Comparison of ENCODE assay signal across 13 mouse cellular contexts in genomic region chr10:128290594-128290993, GRCm38 (mm10). TPM values are rescaled to one million over a fixed set of nuclear protein-coding genes. Genes with fewer than 3 reads are reported as not detected.
DNase-seq lines count a peak whose midpoint lies in the region.
"Not testable (repeated sequence)": the region's sequence is repeated elsewhere in the genome, so short reads cannot be mapped to it uniquely, and the experiment has no call there.
"Had no signal": no experiment of that assay in that cellular context is flagged by ENCODE, and none has a peak within 500 bp of the region (broad histone marks: within the 10 kb centered on the region; RNA-seq: fewer than 3 reads in every experiment).

No protein-coding gene starts in this region.

- peak; percentile 15 for DNase-seq in adrenal gland, postnatal 10 days
- DNase-seq in cerebellum, postnatal 10 days, result peak; percentile 75 to 76
- DNase-seq in gastrocnemius, postnatal 10 days, result peak; percentile 41
- peak; percentile 96 for DNase-seq in heart, adult 11 months
- DNase-seq in heart, adult 9 months (ENCODE audit: low spot score in 2 of 2), result peak; percentile 57 to 63
- DNase-seq in heart, postnatal 36 days, result peak; percentile 40 to 45
- peak; percentile 65 for DNase-seq in left cerebral cortex, postnatal 4 days

- intact Hi-C loops in heart, postnatal 36 days (cut with DNase I); left cerebral cortex, postnatal 4 days (cut with DNase I): not testable (repeated sequence)

RNA-seq across cellular contexts. Expression of gene Il23a, which starts 8.0 kb away (rescaled TPM):
- under 1 TPM in 1 of 2 experiments, not detected in 1; 0.27 TPM for total RNA-seq in adrenal gland, postnatal 10 days (2021)
- not detected for total RNA-seq in gastrocnemius, postnatal 10 days (2021)
- total RNA-seq in heart, postnatal 36 days (2021), result not detected
- not detected for total RNA-seq in left cerebral cortex, postnatal 4 days (2021)
- total RNA-seq: adrenal gland, adult 18-20 months; adrenal gland, postnatal 25 days; forebrain, postnatal 0 days; gastrocnemius, adult 8-10 months; hindbrain, postnatal 0 days had no signal

RNA-seq across cellular contexts. Expression of gene Pan2, which starts 12.5 kb away (rescaled TPM):
- 10 to 100 TPM; 24.0 to 32.8 TPM for total RNA-seq in adrenal gland, postnatal 10 days (2021)
- 10 to 100 TPM in 1 of 2 experiments, 1 to 10 TPM in 1; 10.0 to 13.9 TPM for total RNA-seq in gastrocnemius, postnatal 10 days (2021)
- total RNA-seq in heart, postnatal 36 days (2021), result 1 to 10 TPM; 7.5 to 7.6 TPM
- 10 to 100 TPM; 19.9 to 22.4 TPM for total RNA-seq in left cerebral cortex, postnatal 4 days (2021)

RNA-seq across cellular contexts. Expression of gene Stat2, which starts 20.2 kb away (rescaled TPM):
- total RNA-seq in adrenal gland, postnatal 10 days (2021), result 10 to 100 TPM; 17.4 to 27.5 TPM
- 1 to 10 TPM; 5.9 to 7.6 TPM for total RNA-seq in gastrocnemius, postnatal 10 days (2021)
- total RNA-seq in heart, postnatal 36 days (2021), result 10 to 100 TPM in 1 of 2 experiments, 1 to 10 TPM in 1; 8.4 to 15.4 TPM
- total RNA-seq in left cerebral cortex, postnatal 4 days (2021), result 10 to 100 TPM; 32.1 to 38.1 TPM

RNA-seq across cellular contexts. Expression of gene Apof, which starts 22.1 kb away (rescaled TPM):
- 100 to 1,000 TPM in 1 of 2 experiments, 10 to 100 TPM in 1; 78.0 to 183 TPM for total RNA-seq in adrenal gland, postnatal 10 days (2021)
- under 1 TPM in 1 of 2 experiments, not detected in 1; 0.20 TPM for total RNA-seq in gastrocnemius, postnatal 10 days (2021)
- total RNA-seq in heart, postnatal 36 days (2021), result not detected
- total RNA-seq in left cerebral cortex, postnatal 4 days (2021), result not detected
- total RNA-seq: gastrocnemius, adult 8-10 months; hematopoietic stem cell, adult 5-6 weeks; hindbrain, postnatal 0 days had no signal

RNA-seq across cellular contexts. Expression of gene Cnpy2, which starts 31.7 kb away (rescaled TPM):
- total RNA-seq in adrenal gland, postnatal 10 days (2021), result 100 to 1,000 TPM; 149 to 165 TPM
- 10 to 100 TPM; 62.5 to 71.7 TPM for total RNA-seq in gastrocnemius, postnatal 10 days (2021)
- total RNA-seq in heart, postnatal 36 days (2021), result 10 to 100 TPM; 65.4 to 67.3 TPM
- total RNA-seq in left cerebral cortex, postnatal 4 days (2021), result 10 to 100 TPM; 81.0 to 86.0 TPM

Comparison
In these comparisons a context has a peak if more than half of its experiments do, and no peak if none do; other contexts are left out.
1. Peak in every context shown above with its lines: DNase-seq.
2. DNase-seq: peak in every context shown above with its lines; median percentile 96 in heart, adult 11 months; 76 in cerebellum, postnatal 10 days; 65 in left cerebral cortex, postnatal 4 days; 60 in heart, adult 9 months; 42 in heart, postnatal 36 days; 41 in gastrocnemius, postnatal 10 days; 15 in adrenal gland, postnatal 10 days.